Mouse (Mus musculus) left cerebral cortex, postnatal 36 days (tissue): ENCODE measurements around the gene Kcnk4. TPM values are rescaled to one million over a fixed set of nuclear protein-coding genes. Genes with fewer than 3 reads are reported as not detected.
A peak's percentile ranks its signal among the peaks of the same experiment; 100 is the strongest.

Experiments
- DNase-seq, 2 experiments: peaks; one replicate each; pipeline ENCODE4 v3.0.0; 2021 to 2022; ENCODE audit warnings: low spot score in 2 of 2, mixed read lengths in 1 of 2
- intact Hi-C: fragments of 180-260 bp; cut with DNase I; formaldehyde crosslinking; loops from one replicate; pipeline ENCODE4 v1.15.1; 2025
- total RNA-seq, 2 experiments: library from RNA; stranded (reverse); gene quantifications; 2 replicates each; pipeline ENCODE4 v1.2.3; 2021

Gene Kcnk4
- 10 to 100 TPM; 34.9 to 37.0 TPM for total RNA-seq

DNA sequence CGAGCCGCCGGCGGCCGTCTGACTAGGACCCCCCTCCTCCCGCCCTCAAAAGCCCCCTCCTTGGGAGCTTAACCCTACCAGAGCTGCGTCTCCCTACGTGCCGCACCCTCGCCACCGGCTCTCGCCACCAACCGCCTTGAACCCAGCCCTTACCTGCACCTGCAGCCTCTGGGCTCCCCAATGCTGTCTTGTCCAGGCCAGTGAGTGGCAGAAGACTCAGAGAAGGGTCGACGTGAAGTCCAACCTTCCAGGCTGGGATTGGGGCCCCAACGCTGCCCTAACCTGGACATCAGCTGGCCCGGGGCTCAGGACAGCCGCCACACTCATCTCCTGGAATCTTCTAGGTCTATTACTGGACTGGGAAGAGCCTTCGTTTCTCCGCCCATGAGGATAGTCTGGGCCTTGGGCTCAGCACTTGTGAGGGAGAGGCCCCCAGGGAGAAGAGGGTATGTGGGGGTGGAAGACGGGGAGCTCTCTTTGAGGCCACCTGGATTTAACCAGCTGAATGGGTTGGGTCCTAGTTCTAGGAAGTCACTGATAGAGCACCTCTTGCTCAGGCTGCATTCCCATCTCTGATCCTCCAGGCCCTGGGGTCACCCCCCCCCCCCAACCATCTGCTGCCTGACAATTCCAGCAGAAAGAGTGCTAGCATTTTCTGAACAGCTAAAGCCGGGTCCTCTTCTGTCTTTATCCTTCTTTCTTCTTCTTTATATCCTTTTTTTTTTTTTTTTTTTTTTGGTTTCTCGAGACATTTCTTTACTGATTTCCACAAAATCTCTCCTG lies at the start of gene Kcnk4:
Gene Kcnk4, minus strand, starts transcription at position 321 of the 783 bp plus-strand sequence.
- no peak for DNase-seq
- intact Hi-C loops, result loop anchor here (5.0 to 10.0 kb wide), 2 partner anchors 440 to 512 kb away; no protein-coding TSS in a partner anchor

DNA sequence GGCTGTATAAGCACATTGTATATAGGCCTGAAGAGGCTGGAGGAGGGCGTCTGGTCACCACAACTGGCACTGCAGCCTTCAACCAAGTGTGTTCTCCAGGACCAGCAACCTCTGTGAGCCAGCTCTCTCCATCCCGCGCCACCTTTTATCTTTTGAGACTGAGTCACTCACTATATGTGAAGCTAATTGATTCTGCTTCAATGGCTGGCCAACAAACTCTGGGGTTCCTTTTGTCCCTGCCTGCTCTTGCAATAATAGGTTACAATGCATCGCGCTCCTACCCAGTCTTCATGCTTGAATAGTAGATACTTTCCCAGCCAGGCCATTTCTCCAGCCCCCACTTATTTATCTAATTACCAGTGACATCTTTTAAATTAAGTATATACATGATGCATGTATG lies 49.3 kb upstream of the Kcnk4 start:
- no peak for DNase-seq
- intact Hi-C loops, result no loop called here

DNA sequence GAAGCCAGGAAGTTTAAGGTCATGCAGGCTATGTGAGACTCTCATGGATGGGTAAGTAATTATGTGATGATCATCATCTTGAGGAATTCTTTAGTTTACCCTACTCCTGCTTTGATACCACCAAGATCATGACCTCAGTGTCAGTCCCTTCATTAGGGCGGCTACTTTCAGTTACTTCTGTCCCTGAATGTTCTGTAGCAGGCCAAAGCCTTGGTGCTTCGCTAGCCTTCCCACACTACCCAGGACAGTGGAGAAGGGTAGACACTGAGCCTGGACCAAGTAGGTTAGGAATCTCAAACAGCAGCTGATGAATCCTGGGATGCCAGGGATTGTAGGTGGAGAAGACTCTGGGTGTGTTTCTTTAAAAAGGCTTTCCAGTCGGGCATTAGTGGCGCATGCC lies 47.1 kb upstream of the Kcnk4 start:
- no peak for DNase-seq
- intact Hi-C loops, result no loop called here

DNA sequence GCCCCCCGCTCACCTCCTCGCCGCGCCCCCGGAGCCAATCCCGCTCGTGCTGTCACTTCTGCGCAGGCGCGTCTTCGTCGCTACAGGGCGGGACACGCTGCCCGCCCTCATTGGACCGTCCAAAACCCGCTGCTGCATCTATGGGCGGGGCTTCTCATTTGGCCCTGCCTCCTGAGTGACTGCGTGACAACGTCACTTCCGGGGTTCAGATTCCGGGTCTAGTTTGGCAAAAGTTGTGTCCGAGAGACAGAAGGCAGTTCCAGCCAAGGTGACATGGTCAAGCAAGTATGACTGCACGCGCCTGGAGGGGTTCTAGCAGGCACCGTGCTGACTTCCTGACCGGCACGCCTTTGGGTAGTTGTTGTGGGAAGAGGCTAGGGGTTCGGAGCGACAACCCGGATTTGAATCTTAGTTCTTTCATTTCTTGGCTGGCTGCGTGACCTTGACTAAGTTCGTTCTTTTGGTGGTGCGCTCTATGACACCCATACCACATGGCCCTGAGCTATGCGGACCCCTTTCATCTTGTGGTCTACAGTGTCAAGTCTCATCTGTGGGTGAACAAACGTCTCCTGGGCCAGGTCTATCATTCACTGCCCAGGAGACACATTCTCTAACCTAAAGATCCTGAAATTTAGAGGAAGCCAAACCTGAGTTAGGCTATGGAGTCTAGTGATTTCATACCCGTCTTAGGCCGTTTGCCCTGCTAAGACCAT lies 46.2 kb upstream of the Kcnk4 start, which contains the start of gene Fkbp2:
Gene Fkbp2, minus strand, starts transcription at position 121 of the 713 bp plus-strand sequence.
- DNase-seq, result peak; percentile 99
- intact Hi-C loops, result no loop called here

DNA sequence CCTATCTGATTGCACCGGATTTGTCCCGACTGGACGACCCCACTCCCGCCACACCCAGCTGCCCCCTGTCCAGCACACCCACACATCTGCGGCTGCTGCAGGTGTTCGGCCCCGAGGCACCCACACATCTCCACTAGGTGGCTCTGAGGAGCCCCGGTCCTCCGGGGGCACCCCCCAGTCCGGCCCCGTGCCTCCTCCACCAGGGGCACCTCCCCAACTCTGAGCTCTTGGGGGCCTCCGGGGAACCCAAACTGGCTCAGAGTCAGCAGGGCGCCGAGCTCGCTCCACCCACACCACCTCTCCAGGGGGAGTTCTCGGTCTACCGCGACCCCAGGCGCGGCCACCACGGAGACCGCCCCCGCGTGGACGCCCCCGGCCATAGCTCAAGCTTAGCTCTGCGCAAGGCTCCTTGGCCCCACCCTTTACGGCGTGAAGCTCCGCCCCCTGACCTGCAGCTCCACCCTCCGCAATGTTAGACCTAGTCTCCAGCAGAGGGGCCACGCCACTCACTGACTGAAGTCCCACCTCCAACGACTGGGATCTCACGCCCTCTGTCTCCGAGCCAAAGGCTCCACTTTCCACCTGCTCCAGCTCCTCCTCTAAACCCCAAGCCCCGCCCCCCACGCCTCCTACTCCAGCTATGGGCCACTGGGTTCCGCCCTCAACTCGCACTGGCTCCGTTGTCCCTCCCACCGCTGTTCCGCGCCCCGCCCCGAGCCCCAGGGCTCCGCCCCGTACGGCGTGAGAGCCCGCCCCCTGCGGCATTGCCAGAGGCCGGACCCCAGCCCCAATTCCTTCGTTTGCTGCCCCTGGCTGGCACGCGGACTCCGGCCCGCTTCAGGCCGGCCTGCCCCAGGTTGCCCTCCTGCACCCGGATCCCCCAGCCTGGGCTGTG lies 45.4 kb upstream of the Kcnk4 start:
- peak; percentile 98 to 99 for DNase-seq
- intact Hi-C loops, result loop anchor here (2.0 kb wide), 1 partner anchor 59 kb away; the partner anchor contains the start of gene Esrra

DNA sequence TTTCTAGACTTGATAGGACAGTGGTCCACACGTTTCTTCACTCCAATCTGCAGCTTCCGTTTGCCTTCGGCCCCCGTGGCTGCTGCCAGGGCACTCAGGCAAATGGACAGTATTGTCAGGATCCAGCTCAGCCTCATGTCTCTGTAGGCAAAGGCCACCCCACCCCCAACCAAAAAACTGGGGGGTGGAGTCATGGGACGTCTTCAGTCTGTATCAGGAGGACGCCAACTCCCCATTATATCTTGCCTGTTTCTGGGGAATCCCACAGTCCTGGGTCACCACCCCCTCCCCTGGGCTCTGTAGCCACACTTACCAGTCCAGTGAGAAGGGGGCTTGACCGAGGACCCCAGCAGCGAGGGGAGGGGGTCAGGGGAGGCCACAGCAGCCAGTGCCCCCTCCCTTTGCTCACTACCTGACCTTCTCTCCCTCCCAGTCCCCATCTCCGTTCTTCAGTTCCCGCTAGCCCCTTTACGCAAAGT lies 44.7 kb upstream of the Kcnk4 start:
- peak in 1 of 2 experiments; percentile 32 for DNase-seq
- intact Hi-C loops, result loop anchor here (2.0 kb wide), 1 partner anchor 58 kb away; the partner anchor contains the start of gene Esrra

DNA sequence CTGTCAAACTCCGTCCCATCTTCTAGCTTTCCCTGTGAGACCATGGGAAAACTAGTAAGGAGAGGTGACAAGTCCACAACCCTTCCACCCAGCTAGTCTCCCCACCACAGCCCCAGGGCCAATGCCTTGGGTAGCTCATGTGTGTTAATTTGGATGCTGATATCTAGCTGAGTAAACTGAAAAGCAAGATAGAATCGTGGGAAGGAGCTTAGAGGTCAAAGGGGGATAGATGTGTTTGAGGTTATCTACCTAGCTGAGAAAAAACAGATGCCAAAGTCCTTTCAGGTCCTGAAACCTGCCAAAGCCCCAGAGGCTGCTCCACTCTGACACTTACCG lies 44.3 kb upstream of the Kcnk4 start:
- intact Hi-C loops, result loop anchor here (2.0 kb wide), 1 partner anchor 58 kb away; the partner anchor contains the start of gene Esrra

DNA sequence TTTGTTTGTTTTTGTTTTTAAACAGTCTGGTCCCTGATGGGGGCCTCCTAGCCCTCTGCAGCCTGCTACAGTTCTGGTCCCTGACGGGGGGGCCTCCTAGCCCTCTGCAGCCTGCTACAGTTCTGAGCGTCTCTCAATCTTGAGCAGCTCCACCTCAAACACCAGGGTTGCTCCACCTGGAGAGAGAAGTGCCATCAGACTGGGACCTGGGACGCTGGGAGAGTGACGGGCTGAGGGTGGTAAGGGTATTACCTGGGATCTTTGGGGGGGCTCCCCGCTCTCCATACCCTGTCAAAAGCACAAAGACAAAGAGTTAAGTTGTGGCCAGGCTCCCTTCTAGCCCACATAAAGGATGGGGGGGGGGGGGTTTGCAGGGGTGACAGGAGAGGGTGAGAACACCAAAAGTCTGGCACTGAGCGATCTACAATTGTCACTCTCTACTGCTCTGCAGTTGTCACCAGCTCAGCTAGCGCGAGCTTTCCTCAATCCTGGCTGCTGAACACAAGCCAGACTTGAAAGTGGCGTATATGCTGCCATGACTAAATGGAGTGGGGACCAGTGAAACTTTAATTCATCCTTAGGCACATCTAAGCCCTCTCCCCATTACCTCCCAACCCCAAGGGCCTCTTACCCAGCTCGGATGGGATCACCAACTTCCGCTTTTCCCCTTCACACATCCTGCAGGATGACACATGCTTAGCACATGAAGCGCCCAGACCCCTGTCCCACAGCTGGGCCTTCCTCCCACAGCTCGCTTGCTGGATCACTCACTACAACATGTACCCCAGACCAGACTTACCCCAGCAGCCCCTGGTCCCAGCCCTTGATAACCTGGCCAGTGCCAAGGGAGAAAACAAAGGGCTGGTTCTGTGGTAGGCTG lies 43.7 kb upstream of the Kcnk4 start:
- no peak for DNase-seq
- intact Hi-C loops, result loop anchor here (2.0 kb wide), 1 partner anchor 57 kb away; the partner anchor contains the start of gene Esrra

More for the DNA sequence above, 44.3 kb upstream of the Kcnk4 start:
- no peak for DNase-seq

DNA sequence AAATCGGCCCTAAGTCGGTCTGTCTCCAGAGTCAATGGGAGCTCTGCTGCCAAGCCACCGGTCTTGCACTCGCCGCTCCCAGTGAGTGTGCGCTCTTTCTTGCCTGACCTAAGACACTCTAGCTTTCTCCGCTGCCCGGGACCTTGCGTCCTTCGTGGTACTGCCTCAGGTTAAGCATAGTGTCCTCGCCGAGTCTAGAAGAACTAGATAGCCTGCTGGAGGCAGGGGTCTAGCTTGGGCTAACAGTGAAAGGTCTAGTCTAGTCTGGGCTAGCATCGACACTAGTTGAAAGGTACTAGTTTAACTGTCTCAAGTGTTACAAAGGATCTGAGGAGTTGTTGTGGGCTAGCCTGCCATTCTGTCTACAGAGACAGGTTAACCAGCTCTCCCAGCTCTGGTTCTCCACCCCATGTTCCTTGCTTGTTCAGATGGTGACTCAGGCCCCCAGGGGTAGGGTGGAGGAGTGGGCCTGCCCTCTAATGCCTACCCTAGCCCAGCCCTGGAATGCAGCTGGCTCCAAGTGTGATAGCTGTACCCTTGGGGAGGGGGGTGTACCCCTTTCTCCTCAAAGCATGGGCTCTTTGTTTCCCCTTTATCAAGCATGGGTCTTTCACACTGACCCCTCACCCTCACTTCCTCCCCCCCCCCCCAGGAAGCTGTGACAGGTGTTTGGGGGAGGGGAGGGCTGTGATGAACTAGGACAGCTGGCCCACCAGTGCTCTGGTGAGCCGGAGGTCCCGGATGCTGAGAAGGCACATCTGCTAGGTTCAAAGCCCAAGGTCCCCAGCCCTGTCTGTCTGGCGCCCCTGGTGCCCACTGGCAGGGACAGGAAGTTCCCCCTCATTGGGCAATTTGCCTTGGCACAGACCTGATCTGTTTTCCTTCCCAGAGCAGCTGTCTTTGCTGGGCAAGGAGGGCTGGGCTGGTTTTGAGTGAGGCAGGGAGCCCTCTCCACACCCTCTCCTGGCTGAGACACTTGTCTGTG lies 41.5 kb upstream of the Kcnk4 start, which contains the start of gene Plcb3:
Gene Plcb3, minus strand, starts transcription at position 934 of the 985 bp plus-strand sequence.
- intact Hi-C loops, result no loop called here
- peak in 1 of 2 experiments; percentile 46 for DNase-seq

DNA sequence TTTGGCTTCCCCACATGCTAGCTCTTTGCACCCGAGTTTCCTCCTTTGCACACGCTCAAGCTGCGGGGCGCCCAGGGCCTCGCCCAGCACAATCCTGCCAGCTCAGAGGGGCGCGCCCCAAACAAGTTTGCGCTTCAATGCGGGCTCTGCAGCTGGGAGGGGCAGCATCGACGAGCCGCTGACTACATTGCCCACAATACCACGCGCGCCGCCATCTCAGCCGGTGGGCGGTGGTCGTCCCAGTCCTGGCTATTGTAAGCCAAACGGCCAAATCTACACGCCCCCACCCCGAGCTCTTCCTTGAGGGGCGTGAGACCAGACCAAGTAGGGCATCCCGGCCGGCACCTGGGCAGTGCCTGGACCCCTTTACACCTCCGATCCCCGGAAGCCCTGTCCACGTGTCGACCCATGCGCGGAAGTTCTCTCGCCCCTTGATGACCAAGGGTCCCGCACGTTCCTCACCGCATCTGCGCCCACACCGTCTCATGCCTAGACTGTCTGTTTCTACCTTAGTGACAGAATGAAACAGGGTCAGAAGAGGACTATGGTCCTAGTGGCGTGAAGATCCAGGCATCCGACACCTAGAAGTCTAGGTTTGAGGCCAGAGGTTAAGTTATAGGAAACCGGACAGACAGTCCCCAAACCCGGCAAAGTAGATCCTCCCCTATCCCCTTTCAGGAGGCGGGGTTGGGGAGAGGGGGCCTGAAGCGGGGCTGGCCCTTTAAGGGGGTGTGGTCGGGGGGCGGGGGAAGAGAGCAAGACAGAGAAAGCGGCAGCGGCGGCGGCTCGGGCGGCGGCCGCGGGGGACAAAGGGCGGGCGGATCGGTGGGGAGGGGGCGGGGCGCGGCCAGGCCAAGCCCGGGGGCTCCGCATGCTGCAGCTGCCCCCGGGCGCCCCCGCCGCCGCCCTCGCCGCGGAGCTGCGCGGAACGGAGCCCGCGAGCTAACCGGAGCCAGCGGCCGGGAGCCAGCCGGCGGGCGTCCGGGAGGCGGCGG lies 40.2 kb upstream of the Kcnk4 start, which contains the start of gene Ppp1r14b:
Gene Ppp1r14b, plus strand, starts transcription at position 758 of the 995 bp plus-strand sequence.
- intact Hi-C loops, result no loop called here
- DNase-seq, result peak; percentile 75 to 80

DNA sequence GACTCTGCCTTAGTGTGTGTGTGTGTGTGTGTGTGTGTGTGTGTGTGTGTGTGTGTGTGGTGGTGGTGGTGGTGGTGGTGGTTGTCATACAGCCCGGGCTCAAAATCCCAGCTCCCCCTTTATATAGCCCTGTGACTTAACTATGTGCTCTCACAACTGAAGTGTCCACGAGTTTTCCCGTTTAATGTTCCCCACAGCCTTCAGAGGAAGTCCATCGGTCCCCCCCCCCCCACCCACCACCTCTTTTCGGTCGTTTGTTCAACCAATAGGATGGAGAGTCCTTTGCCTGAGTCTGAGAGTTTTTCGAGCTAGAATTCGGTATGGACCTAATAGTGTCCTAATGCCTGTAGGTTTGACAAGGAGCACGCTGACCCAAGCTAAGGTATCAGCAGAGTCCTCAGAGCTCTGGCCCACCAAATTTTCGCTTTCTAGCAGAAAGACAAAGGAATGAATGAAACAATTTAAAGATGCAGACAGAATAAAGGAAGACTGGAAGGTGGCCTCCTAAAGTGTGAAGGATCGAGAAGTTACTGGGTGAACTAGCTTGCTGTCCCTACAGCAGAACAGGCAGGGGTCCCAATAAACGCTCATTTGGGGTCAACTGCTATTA lies 39.4 kb upstream of the Kcnk4 start:
- intact Hi-C loops, result loop anchor here (2.0 kb wide), 1 partner anchor 23 kb away; no protein-coding TSS in a partner anchor
- no peak for DNase-seq

DNA sequence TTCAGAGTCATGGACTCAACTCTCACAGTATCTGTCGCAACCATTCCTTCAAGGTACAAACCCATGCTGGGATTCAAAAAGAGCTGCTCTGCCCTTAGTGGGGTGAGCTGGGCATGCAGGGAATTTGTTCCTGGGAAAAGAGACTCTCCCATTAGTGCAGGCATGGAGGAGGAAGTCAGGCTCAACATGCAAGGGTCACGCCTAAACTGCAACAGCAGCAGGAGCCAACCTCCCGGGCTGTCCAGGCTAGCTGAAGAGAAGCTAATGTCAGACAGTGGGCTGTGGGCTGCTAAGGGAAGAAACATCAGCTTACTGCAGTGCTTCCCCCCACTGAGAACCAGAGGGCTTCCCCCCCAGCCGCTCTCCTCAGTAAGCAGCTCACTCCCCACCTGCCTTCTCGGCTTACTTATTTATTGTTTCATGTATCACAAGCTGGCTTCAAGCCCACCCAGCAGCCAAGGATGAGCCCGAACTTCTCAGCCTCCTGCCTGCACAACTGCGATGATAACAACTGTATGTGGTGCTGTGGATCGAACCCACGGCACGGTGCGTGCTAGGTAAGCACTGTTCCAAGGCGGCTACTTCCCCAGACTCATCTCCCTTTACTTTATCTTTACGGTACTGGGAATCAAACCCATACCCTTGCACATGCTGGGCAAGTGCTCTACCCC lies 38.1 kb upstream of the Kcnk4 start:
- no peak for DNase-seq
- intact Hi-C loops, result loop anchor here (2.0 kb wide), 1 partner anchor 22 kb away; no protein-coding TSS in a partner anchor

DNA sequence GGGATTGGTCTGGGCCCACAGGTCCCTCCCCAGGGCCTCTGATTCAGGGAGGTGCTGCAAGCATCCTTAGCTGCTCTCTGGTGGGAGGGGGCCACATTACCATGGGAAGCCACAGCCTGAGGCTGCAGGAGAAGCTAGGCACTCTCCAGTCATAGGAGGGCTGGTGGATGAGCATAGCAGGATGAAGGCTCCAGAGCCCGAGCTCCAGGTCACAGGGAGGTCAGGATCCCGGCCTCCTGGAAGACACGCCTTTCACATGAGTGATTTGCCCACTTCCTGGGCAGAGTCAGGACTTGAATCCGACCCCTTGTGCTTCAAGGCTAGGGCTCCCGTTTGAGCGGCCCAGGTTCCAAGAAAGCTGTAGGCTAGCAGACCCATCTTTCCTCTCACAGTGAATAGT lies 37.3 kb upstream of the Kcnk4 start:
- intact Hi-C loops, result loop anchor here (2.0 kb wide), 1 partner anchor 21 kb away; no protein-coding TSS in a partner anchor
- no peak for DNase-seq

DNA sequence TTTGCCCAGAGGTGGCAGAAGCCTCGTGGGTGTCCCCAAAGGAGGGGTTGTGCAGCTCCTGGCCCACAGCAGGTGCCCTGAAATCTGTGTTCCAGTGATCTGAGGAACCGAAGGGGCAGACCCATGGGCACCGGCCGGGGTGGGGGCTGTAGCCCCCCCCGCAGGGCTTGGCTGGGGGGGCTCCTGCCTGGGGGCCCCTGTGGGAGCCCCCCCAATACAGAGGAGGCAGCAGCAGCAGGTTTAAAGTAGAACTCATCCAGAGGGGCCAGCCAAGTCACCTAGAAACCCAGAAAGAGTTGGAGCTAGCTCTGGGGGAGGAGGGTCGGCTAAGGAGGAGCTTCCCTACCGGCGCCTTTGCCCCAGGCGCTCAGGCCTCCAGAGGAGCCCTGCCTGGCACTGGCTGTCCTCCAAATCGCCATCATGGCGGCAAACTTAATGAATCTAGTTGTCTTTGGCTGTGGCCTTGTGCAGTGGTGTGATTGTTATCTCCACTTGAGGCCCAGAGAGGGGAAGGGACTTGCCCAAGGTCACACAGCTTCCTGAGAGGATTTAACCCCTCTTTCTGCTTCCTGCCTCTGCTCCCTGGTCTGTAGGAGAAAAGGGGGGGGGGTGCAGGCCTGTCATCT lies 36.3 kb upstream of the Kcnk4 start:
- DNase-seq, result no peak
- intact Hi-C loops, result no loop called here
